Mouse (Mus musculus) kidney, embryonic 15.5 days (tissue): Measurements from ENCODE around the gene Ugt1a2. TPM values are rescaled to one million over a fixed set of nuclear protein-coding genes. Genes with fewer than 3 reads are reported as not detected.

Experiments used
- ATAC-seq: fragments of 200-750 bp; cut with Nextera tagmentation; replicated peaks from 2 replicates; pipeline ENCODE4 v1.8.0; 2017; ENCODE audit warnings: moderate TSS enrichment; ENCODE audit not compliant: low FRiP score
- H3K27ac ChIP-seq: fragments of 300-500 bp; sonication (generic); 2 replicates; pipeline ENCODE4 v1.5.1; 2015; ENCODE audit warnings: mild to moderate bottlenecking, inconsistent platforms
- H3K27me3 ChIP-seq: fragments of 300-500 bp; sonication (generic); 2 replicates; pipeline ENCODE4 v1.6.1; 2015; ENCODE audit warnings: inconsistent platforms
- H3K36me3 ChIP-seq: fragments of 300-500 bp; sonication (generic); 2 replicates; pipeline ENCODE4 v1.6.1; 2015; ENCODE audit warnings: inconsistent platforms
- H3K4me1 ChIP-seq: fragments of 300-500 bp; sonication (generic); 2 replicates; pipeline ENCODE4 v1.6.1; 2015; ENCODE audit warnings: inconsistent platforms
- H3K4me2 ChIP-seq: fragments of 300-500 bp; sonication (generic); 2 replicates; pipeline ENCODE4 v1.6.1; 2015; ENCODE audit warnings: moderate library complexity, mild to moderate bottlenecking, inconsistent platforms
- H3K4me3 ChIP-seq: fragments of 300-500 bp; sonication (generic); replicated peaks from 2 replicates; pipeline ENCODE4 v1.5.1; 2015; ENCODE audit warnings: mild to moderate bottlenecking, inconsistent platforms
- H3K9ac ChIP-seq: fragments of 300-500 bp; sonication (generic); 2 replicates; pipeline ENCODE4 v1.6.1; 2015; ENCODE audit warnings: mild to moderate bottlenecking, inconsistent platforms
- H3K9me3 ChIP-seq: fragments of 300-500 bp; sonication (generic); replicated peaks from 2 replicates; pipeline ENCODE4 v1.6.1; 2016; ENCODE audit warnings: inconsistent platforms
- WGBS: fragments of 180-500 bp; shearing (Covaris S2); methylation state at CpG from one replicate; pipeline ENCODE4 v1.1.7; 2015; ENCODE audit warnings: mixed read lengths; 5-methylcytosine and 5-hydroxymethylcytosine counted together
- polyA plus RNA-seq: library from polyadenylated mRNA; unstranded; fragments of >200 nt; fragmentation: Nextera tagmentation; extraction: Ambion mirVana; gene quantifications from 2 replicates; pipeline ENCODE4 v1.2.1, GENCODE M21; 2015

Gene Ugt1a2
- polyA plus RNA-seq, 1 experiment from 2014 or later: 28.9 TPM

- H3K4me1 ChIP-seq: no peaks in the 10 kb centered on the region
- WGBS: 76% methylated on average over 6 of the region's 6 CpGs
- H3K9ac ChIP-seq: no peak overlapping the region
- H3K4me2 ChIP-seq: no peak overlapping the region
- H3K36me3 ChIP-seq: no peaks in the 10 kb centered on the region
- no peak overlapping the region for H3K4me3 ChIP-seq
- ATAC-seq: no peak
- no peak overlapping the region for H3K27ac ChIP-seq
- H3K27me3 ChIP-seq: no peaks in the 10 kb centered on the region
- peaks cover 84% of the 10 kb centered on the region for H3K9me3 ChIP-seq
These were observed 38.4 kb downstream of the Ugt1a2 start for GRCm38 (mm10) chr1:88238771-88239170.

DNA sequence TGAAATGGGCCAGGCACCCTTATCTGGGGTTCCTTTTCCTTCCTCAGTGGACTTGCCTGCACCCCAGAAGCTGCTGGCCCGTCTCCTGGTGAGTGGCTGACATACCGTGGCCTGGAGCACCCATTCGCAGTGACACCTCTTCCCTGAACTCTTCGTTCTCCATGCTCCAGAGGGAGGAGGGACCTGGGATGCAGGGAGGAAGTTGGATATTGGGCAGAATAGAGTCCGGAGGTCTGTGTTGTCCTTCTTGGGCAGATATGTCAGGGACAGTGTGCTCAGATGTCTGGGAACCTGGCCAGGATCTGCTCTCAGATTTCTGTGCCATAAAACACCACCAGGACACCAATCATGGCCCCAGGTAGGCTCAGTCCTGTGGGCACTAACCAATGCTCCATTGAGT, 39.7 kb downstream of the Ugt1a2 start:
- Histone ChIP-seq H3K4me2 (no peak overlapping the region), H3K27me3 (no peaks in the 10 kb centered on the region), H3K9ac (no peak overlapping the region), H3K9me3 (peaks cover 75% of the 10 kb centered on the region), H3K4me1 (no peaks in the 10 kb centered on the region), H3K27ac (no peak overlapping the region), H3K36me3 (no peaks in the 10 kb centered on the region), H3K4me3 (no peak overlapping the region)
- ATAC-seq: no peak
- 72% methylated on average over 5 of the region's 5 CpGs for WGBS

DNA sequence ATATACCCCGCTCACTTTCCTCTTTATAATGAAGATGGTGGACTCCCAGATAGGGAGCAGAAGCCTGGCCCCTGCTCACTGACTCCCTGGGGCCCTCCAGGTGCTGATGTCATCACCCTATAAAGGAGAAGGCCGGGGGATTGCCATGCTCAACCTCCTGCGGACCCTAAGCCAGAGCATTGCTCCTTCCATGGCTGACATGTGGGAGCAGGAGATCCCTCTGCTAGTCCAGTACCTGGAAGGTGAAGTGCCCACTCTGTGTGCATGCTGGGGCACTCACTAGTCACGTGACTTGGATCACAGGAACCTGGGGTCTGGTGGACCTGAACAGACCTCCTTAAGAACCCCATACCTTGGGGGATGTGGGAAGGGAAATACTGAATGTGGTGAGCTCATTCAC, 40.2 kb downstream of the Ugt1a2 start:
- Histone ChIP-seq H3K9me3 (peaks cover 72% of the 10 kb centered on the region), H3K27me3 (no peaks in the 10 kb centered on the region), H3K4me1 (no peaks in the 10 kb centered on the region), H3K4me3 (no peak overlapping the region), H3K36me3 (no peaks in the 10 kb centered on the region), H3K4me2 (no peak overlapping the region), H3K9ac (no peak overlapping the region), H3K27ac (no peak overlapping the region)
- 70% methylated on average over 4 of the region's 4 CpGs for WGBS
- no peak; the same call in 1 of the 2 replicates for ATAC-seq

DNA sequence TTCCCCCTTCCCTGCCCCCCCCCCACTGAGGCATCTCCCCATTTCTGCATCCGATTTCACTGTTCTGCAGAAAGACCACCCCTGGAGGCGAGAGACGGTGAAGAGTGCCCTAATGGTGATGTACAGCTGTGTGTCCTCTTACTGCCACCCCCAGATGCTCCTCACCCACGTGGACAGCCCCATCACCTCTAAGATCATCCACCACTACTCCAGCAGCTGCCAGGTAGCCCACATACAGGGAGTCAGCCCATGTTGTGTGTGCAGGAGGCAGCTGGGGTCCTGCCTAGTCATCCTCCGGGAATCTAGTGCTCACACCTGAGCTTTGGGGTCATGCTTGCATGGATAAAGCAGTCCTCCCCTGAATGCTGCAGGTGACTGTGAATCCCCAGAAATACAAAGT, 43.5 kb downstream of the Ugt1a2 start:
- Histone ChIP-seq H3K27me3 (no peaks in the 10 kb centered on the region), H3K4me2 (no peak overlapping the region), H3K36me3 (no peaks in the 10 kb centered on the region), H3K4me1 (no peaks in the 10 kb centered on the region), H3K9me3 (peaks cover 64% of the 10 kb centered on the region), H3K27ac (no peak overlapping the region), H3K9ac (no peak overlapping the region), H3K4me3 (no peak overlapping the region)
- WGBS: 63% methylated on average over 5 of the region's 5 CpGs
- no peak for ATAC-seq

- no peak overlapping the region for H3K4me3 ChIP-seq
- no peak overlapping the region for H3K27ac ChIP-seq
- no peak for ATAC-seq
- H3K4me1 ChIP-seq: no peaks in the 10 kb centered on the region
- H3K9ac ChIP-seq: no peak overlapping the region
- peaks cover 65% of the 10 kb centered on the region for H3K9me3 ChIP-seq
- H3K36me3 ChIP-seq: no peaks in the 10 kb centered on the region
- WGBS: 77% methylated on average over 6 of the region's 6 CpGs
- H3K27me3 ChIP-seq: no peaks in the 10 kb centered on the region
- H3K4me2 ChIP-seq: no peak overlapping the region
These were observed 45.5 kb downstream of the Ugt1a2 start for GRCm38 (mm10) chr1:88245881-88246280.

- Histone ChIP-seq H3K9ac (no peak overlapping the region), H3K4me2 (no peak overlapping the region), H3K36me3 (no peaks in the 10 kb centered on the region), H3K4me3 (no peak overlapping the region), H3K9me3 (peaks cover 67% of the 10 kb centered on the region), H3K4me1 (no peaks in the 10 kb centered on the region), H3K27me3 (no peaks in the 10 kb centered on the region), H3K27ac (no peak overlapping the region)
- 46% methylated on average over 6 of the region's 6 CpGs for WGBS
- no peak for ATAC-seq
These were observed 46.0 kb downstream of the Ugt1a2 start for GRCm38 (mm10) chr1:88246386-88246785.

GRCm38 (mm10) chr1:88247660-88248059, 47.3 kb downstream of the Ugt1a2 start:
- H3K36me3 ChIP-seq: no peaks in the 10 kb centered on the region
- H3K9me3 ChIP-seq: peaks cover 64% of the 10 kb centered on the region
- H3K4me1 ChIP-seq: no peaks in the 10 kb centered on the region
- H3K27me3 ChIP-seq: no peaks in the 10 kb centered on the region
- 52% methylated on average over 2 of the region's 2 CpGs for whole genome bisulfite sequencing
- H3K4me3 ChIP-seq: no peak overlapping the region
- H3K9ac ChIP-seq: no peak overlapping the region
- no peak overlapping the region for H3K4me2 ChIP-seq
- no peak overlapping the region for H3K27ac ChIP-seq
- no peak for ATAC-seq

DNA sequence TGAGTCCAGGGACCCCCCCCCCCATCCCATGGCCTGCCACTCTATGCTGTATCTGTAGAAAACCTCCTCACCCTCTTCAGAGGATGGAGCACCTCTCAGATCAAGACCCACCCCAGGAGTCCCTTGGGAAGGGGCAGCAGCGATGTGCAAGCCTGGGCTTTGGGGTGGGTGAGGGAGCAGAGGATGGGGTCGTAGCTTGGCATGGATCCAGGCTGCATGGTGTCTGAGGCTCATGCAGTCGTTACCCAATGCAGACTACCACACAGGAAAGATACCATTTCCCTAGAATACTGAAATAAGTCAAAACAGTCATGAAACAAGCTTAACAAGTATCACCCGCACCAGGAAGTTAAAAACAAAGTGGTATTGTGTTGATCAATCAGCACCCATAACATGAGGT, 48.3 kb downstream of the Ugt1a2 start:
- 72% methylated on average over 4 of the region's 4 CpGs for WGBS
- no peak overlapping the region for H3K4me2 ChIP-seq
- no peak overlapping the region for H3K4me3 ChIP-seq
- no peaks in the 10 kb centered on the region for H3K4me1 ChIP-seq
- no peak overlapping the region for H3K9ac ChIP-seq
- no peak overlapping the region for H3K27ac ChIP-seq
- ATAC-seq: no peak
- no peaks in the 10 kb centered on the region for H3K27me3 ChIP-seq
- H3K36me3 ChIP-seq: no peaks in the 10 kb centered on the region
- peaks cover 57% of the 10 kb centered on the region for H3K9me3 ChIP-seq

DNA sequence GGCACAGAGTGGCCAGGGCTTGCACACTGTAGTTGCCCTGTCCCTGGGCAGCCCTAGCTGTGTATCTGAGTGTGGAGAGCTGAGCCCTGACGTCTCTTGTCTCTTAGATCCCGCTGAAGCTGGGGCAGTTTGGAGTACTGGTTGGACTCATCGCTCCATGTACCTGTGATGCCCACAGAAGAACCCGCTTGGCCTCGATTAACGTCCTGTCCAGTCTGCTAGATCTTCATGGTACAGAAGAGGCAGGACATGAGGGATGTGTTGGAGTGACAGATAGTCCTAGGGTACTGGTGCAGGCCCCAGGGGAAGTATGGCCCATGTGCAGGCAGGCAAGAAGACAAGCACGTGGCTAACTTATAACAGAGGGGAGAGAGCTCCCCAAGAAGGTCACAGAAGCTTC, 49.2 kb downstream of the Ugt1a2 start:
- ATAC-seq: no peak
- Histone ChIP-seq H3K4me2 (no peak overlapping the region), H3K27me3 (no peaks in the 10 kb centered on the region), H3K9me3 (peaks cover 52% of the 10 kb centered on the region), H3K4me3 (no peak overlapping the region), H3K9ac (no peak overlapping the region), H3K36me3 (no peaks in the 10 kb centered on the region), H3K4me1 (no peaks in the 10 kb centered on the region), H3K27ac (no peak overlapping the region)
- 79% methylated on average over 7 of the region's 7 CpGs for WGBS

- Histone ChIP-seq H3K36me3 (no peaks in the 10 kb centered on the region), H3K4me2 (no peak overlapping the region), H3K27ac (no peak overlapping the region), H3K27me3 (no peaks in the 10 kb centered on the region), H3K9me3 (peaks cover 55% of the 10 kb centered on the region), H3K4me1 (no peaks in the 10 kb centered on the region), H3K9ac (no peak overlapping the region), H3K4me3 (no peak overlapping the region)
- WGBS: 85% methylated on average over 5 of the region's 5 CpGs
- no peak for ATAC-seq
These were observed 49.6 kb downstream of the Ugt1a2 start for GRCm38 (mm10) chr1:88250023-88250422.

GRCm38 (mm10) chr1:88253106-88253505, 52.7 kb downstream of the Ugt1a2 start:
- Histone ChIP-seq H3K9ac (no peak overlapping the region), H3K27me3 (no peaks in the 10 kb centered on the region), H3K4me1 (no peaks in the 10 kb centered on the region), H3K9me3 (peaks cover 55% of the 10 kb centered on the region), H3K27ac (no peak overlapping the region), H3K4me3 (no peak overlapping the region), H3K36me3 (no peaks in the 10 kb centered on the region), H3K4me2 (no peak overlapping the region)
- 65% methylated on average over 8 of the region's 8 CpGs for WGBS
- no peak for ATAC-seq

DNA sequence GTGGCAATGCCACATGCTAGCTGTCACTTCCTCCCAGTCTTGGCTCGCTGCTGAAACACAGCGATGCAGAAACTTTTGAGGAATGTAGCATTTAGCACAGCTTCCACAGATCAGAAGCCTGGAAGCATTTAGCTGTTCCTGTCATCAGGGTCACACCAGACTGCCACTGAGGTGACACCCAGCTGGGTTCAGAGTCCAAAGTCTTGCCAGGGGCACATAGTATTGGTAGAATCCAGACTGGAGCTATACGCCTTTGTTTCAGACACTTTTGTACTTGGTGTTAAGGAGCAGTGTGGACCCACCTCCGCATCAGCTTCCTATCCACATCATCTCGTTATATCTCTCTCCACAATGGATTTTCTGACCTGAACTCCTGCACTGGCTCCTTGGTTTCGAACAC, 53.1 kb downstream of the Ugt1a2 start:
- H3K9ac ChIP-seq: no peak overlapping the region
- WGBS: 71% methylated on average over 6 of the region's 6 CpGs
- H3K4me3 ChIP-seq: no peak overlapping the region
- no peak for ATAC-seq
- no peaks in the 10 kb centered on the region for H3K4me1 ChIP-seq
- H3K27me3 ChIP-seq: no peaks in the 10 kb centered on the region
- peaks cover 51% of the 10 kb centered on the region for H3K9me3 ChIP-seq
- no peak overlapping the region for H3K4me2 ChIP-seq
- H3K36me3 ChIP-seq: no peaks in the 10 kb centered on the region
- H3K27ac ChIP-seq: no peak overlapping the region

GRCm38 (mm10) chr1:88254793-88255465, 54.5 kb downstream of the Ugt1a2 start:
- H3K4me1 ChIP-seq: peaks cover 10% of the 10 kb centered on the region
- peaks cover 37% of the 10 kb centered on the region for H3K9me3 ChIP-seq
- H3K36me3 ChIP-seq: peaks cover 3% of the 10 kb centered on the region
- H3K27me3 ChIP-seq: no peaks in the 10 kb centered on the region
- H3K27ac ChIP-seq: no peak overlapping the region
- ATAC-seq: no peak
- H3K9ac ChIP-seq: no peak overlapping the region
- WGBS: 86% methylated on average over 12 of the region's 12 CpGs
- H3K4me3 ChIP-seq: no peak overlapping the region
- H3K4me2 ChIP-seq: no peak overlapping the region
